Mouse (Mus musculus): ENCODE measurements at regions not wholly inside any gene's neighbourhood (a gene's known extent, or its start where the extent isn't known, plus 50 kb on each side); places are given as distances from the start of the nearest gene placed in this dataset.

GRCm38 (mm10) chr6:116767738-116768522, 51.2 kb upstream of the Tmem72 start:
- DNase-seq (ENCODE audit: low spot score), result peak; percentile 94

GRCm38 (mm10) chr6:116774954-116775675, 58.4 kb upstream of the Tmem72 start:
- DNase-seq (ENCODE audit: low spot score), result peak; percentile 70

DNA sequence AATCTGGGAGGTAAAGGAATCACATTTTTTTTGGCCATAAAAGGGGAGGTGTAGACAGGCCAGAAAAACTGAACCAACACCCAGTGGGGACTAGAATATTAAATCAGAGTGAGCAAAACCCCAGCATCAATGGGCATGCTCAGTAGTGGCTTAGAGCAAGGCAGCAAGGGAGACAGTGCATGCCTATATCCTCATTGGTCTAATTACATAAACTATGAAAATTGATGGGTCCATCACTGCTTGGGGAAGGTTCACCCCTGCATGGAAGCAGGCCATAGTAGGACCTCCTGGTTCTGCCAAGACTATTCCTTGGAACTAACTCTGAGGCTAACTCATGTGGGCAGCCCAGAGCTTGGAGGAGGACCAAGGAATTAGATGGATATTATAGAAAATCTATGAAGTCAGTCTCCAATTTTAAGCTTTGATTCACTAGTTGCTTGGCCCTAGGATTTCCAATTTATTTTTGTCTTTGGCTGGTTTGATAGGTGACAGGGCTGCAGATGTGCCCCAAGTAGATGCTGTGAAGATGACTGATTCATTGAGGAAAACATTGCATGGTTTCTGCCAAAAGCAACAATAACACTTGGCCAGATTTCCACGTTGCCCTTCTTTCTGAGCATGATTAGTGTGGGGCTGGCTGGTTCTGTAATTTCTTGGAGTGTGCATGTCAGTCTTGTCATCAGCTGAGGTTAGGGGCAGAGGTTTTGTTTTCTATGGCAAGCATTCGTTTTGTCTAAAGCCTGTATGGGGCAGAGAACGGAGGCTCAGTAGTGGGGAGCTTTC, 70.0 kb upstream of the Tmem72 start:
- DNase-seq (ENCODE audit: low spot score), result no peak

DNA sequence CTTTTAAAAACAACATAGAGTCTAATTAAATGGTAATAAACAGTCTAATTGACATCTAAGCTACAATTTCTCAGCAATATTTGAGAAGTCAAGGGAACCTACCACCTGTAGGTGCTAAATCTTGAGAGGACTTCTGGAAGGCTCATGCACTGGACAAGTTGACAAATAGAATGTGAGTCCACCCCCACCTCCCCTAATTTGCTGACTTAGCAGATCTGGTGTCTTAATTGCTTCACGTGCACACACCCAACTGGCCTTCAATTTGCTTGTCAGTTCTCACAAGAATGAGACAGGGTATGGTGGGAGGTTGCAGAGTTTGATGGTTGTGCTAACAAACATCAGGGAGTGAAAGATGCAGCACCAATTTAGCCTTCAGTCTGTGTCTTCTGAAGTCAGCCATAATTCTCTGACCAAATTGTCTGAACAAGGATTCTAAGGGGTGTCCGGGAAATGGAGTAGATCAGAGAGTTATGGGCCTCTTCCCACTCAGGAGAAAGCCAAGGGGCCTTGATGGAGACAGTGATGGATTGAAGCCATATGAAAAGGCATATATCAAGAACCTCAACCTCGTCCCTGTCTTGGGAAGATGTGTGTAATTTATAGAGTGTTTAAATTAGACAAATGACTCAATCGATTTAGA, 76.7 kb upstream of the Tmem72 start:
- no peak for DNase-seq (ENCODE audit: low spot score)

DNA sequence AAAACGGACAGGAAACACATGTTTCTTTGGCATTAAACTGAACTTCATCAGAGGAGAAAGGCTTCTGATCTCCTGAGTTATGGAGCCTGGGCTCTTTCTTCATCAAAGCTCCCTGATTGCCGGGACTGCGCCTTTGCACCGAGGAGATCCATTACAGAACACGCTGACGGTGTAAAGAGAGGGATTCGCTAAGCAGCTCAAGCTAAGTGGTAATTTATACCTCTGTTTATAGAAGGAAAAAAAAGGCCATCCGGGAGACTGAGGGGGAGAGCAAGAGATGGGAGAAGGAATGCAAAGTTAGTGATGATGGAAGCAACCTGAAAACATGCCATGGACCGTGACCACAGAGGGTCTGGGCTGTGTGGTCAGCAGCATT, 77.2 kb upstream of the Tmem72 start:
- DNase-seq (ENCODE audit: low spot score), result no peak

GRCm38 (mm10) chr6:116821215-116821912, 104.7 kb upstream of the Tmem72 start:
- peak; percentile 45 for DNase-seq (ENCODE audit: low spot score)

DNA sequence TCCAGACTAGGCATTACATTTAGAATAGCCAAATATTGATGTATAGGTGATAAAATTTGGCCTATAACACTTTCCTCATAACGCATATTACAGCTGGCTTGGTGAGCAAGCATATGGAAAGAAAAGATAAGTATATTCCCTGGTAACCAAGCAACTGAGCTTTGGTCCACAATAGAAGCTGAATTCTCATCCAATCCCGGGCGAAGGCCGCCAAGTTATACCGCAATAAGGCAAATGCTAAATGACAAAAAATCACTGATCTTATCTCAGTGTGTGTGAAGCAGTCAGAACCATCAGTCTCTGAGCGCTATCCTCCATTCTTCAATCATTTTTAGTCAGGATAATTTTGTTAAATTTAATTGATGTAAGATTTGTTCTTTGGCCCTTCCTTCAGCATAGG, 105.9 kb upstream of the Tmem72 start:
- no peak for DNase-seq (ENCODE audit: low spot score)

DNA sequence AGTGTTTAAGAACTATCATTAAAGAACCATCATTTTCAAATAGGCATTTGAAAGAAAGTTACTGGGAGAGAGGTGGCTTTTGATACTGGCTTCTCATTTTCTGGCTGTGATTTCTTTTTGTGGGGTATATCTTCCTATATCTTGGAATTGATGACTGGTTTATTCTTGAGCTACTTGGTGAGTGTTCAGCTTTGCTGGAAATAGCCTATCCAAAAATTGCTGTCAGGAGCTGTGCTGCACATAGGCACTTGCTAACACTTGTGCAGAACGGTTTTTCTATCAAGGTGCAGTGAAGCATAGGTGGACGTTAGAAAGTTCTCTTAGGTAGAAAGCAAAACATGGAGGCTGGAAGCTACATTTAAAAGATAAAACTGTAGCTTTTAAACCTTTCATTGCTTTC, 108.9 kb upstream of the Tmem72 start:
- no peak for DNase-seq (ENCODE audit: low spot score)

DNA sequence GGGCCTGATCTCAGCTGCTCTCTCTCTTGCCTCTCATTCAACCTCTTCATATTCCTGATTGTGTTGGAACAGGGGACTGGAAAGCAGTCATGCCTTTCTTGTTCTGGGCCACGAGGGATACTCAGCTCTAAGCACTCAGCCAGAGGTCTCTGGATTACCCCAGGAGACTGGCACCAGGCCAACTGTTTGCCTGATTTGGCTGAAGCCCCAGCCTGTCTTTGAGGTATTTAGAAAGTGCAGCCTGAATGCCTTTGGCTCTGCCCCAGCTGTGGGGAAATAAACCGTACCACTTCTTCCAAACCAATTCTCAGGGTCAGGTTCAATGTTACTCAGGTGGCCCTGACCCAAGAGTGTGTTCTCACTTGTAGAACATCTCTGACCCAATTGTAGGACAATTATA, 112.6 kb upstream of the Tmem72 start:
- DNase-seq (ENCODE audit: low spot score), result peak; percentile 71

DNA sequence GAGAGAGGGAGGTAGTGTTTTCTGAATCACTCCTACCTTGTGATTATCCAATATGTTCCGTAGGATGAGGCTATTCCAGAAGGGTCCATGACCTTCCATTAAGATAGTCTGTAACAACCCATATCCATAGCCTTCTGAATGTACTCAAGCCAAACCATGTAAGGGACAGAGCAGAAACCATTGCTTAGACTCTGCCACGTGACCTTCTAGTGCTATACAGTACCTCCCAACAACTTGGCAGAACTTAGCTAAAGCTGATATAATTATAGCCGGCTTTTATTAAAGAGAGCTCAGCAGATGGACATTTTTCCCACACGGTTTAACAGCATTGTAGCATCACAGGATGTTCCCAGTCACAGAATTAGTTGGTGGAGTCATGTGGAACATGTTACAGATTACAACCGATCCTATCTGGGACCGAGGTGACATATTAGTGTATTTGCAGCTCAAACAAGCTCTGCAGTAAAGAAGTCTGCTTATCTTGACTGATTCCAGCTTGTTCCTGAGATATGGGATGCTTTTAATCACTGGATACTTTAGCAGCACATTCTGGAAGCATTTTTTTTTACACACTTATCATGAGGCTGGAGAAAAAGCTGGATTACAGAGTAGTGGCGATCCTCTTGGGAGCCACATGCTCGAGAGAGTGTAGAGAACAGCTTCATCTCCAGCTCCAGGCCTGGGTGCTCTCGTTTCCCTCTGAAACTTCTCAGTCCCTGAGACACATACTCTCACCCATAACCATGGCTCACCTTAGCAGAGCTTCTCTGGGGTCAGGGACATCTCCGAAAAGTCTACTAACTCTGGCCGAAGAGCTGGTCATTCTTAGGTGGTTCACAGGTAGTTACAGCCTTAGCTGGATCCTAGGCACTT, 129.5 kb upstream of the Tmem72 start:
- peak; percentile 26 for DNase-seq (ENCODE audit: low spot score)

GRCm38 (mm10) chr6:116848538-116849093, 131.9 kb upstream of the Tmem72 start:
- DNase-seq (ENCODE audit: low spot score), result peak; percentile 14

DNA sequence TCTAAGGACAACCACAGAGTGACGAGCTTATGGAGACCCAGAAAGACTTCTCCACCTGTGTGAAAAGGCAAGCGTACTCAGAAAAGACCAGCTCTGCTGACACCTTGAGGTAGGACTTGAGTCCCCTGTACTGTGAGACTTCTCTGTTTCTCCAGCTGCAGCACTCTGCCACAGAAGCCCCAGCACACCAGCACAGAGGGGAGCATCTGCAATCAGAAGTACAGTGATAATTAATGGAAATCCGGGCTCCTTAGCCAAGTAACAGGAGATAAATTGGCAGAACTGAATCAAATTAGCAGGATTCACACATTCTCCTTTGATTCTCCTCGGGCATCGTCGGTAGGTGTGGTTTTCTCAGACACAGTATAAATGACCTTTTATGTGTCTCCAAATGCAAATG, 137.3 kb upstream of the Tmem72 start:
- DNase-seq (ENCODE audit: low spot score), result no peak

DNA sequence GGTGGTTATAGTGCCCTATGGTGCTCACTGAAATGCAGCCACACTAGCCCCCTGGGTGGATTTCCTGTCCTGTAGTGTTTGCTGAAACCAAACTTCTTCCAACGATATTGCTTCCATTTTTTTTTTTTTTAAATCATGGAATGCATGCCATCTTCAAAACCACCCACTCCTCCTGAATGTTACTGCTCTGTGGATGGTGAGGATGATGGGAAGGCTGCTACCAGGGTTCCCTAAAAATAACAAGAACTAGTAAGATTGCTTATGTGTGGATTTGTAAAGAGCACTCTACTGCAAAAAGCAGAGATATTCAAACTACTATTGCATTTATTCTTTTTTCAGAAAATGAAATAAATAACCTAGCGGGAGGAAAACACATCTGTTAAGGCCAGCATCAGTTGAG, 139.4 kb upstream of the Tmem72 start:
- DNase-seq (ENCODE audit: low spot score), result no peak

GRCm38 (mm10) chr6:116856917-116857491, 140.3 kb upstream of the Tmem72 start:
- DNase-seq (ENCODE audit: low spot score), result no peak

DNA sequence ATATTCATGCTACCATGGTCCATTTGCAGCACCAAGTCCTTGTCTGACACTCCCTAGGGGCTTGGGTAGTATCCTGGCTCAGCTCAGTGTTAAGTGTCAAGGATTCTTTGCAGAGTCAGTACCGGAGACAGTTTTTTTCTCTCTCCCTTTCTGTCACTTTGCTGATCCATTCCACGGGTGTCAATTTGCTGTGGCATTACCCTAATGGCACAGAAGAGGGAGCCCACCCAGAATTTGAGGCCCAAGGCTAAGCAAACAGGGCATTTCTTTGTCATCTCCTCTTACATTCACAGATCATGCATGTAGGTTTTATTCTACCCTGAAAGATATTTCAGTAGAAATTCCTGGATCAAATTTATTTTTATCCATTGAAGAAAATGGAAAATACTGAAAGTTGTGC, 146.4 kb upstream of the Tmem72 start:
- DNase-seq (ENCODE audit: low spot score), result peak; percentile 25

DNA sequence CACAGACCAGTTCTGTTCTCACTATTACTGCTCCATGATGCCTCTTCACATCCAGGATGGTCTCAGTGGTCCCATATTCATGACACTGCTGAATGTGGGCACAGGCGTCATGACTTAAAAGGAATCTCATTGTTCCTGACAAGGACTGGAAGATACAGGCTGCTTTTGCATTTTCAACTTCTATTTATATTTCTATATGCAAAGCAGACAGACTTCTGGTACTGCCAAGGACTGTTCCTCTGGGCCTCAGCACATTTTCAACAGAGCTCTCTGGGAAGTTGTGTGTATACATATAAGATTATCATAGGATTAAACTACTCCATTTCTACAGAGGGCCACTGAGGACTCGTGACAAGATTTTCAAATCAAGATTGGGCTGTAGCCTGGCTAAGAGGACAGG, 146.9 kb upstream of the Tmem72 start:
- DNase-seq (ENCODE audit: low spot score), result peak; percentile 10

DNA sequence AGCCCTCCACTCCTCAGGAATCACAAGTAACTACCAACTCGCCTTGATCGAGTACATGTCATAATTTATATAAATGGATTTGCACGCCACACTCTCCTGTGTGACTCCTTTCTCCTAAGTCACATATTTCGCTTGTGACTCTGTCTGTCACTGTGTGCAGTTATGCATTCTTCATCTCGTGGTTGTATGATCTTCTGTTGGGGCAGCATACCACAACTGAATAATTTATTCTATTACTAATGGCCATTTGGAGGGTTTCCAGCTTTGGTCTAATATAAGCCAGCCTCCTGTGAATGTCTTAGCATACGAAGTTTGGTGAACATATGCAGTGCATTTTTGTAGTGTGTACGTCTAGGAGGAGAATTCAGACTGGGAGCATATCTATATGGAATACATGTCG, 176.6 kb upstream of the Tmem72 start:
- DNase-seq (ENCODE audit: low spot score), result no peak

DNA sequence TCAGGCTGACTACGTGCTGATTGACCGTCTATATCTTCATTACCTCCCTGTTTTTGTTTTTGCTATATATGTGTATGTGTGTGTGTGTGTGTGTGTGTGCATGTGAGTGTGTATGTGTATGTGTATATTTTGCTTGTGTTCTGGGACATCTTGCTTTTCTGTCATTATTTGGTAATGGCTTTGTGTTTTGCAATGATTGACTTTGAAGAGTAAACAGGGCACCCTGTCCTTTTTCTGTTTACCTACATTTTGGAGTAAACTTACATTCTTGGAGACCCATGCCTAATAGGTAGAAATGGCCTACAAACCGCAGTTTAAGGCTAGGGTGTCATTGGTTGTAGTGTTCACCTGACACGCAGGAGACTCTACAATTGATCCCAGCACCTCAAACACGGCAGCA, 177.5 kb upstream of the Tmem72 start:
- no peak for DNase-seq (ENCODE audit: low spot score)

GRCm38 (mm10) chr6:116895114-116895513, 178.4 kb upstream of the Tmem72 start:
- peak; percentile 51 for DNase-seq (ENCODE audit: low spot score)

- DNase-seq (ENCODE audit: low spot score), result no peak
These were observed 179.5 kb upstream of the Tmem72 start for GRCm38 (mm10) chr6:116896132-116896630.
